21 mouse cellular contexts compared by ENCODE assay signal in genomic region chr17:5651551-5651950, GRCm38 (mm10).
DNase-seq lines count a peak whose midpoint lies in the region; ATAC-seq lines count a peak whose summit lies in the region.
"Had no signal": no experiment of that assay in that cellular context is flagged by ENCODE, and none has a peak within 500 bp of the region (broad histone marks: within the 10 kb centered on the region; RNA-seq: fewer than 3 reads in every experiment).

No protein-coding gene starts in this region.

- DNase-seq in heart, adult 11 months = peak; percentile 11
- DNase-seq in heart, adult 18-20 months = no peak
- no peak for DNase-seq in right cerebral cortex, adult 2 months (ENCODE audit: low spot score in 2 of 2)
- no peak for DNase-seq in yolk sac, embryonic 10.5 days (ENCODE audit: low spot score)
- no peak for DNase-seq in kidney, adult 8-10 months
- DNase-seq: adrenal gland, adult 2 months; adrenal gland, postnatal 10 days; adrenal gland, postnatal 25 days; B cell, adult 2 months; cerebellum, adult 11 months; cerebellum, adult 18-20 months; cerebellum, adult 8-10 months; cerebellum, adult 9-11 months; cerebellum, postnatal 14 days; cerebellum, postnatal 36 days; embryo, embryonic 11 days had no signal

- peak; percentile 83 for ATAC-seq in activated CD4-positive, CD25-positive, alpha-beta regulatory T cell, adult 4 months
- ATAC-seq in inflammation-experienced regulatory T-cells, adult 6 months = peak; percentile 80
- ATAC-seq: forebrain, embryonic 14.5 days; forebrain, embryonic 16.5 days; Patski had no signal
